Mouse (Mus musculus) stomach, embryonic 16.5 days (tissue): ENCODE measurements at regions not wholly inside any gene's neighbourhood (a gene's known extent, or its start where the extent isn't known, plus 50 kb on each side); places are given as distances from the start of the nearest gene placed in this dataset.
A peak's percentile ranks its signal among the peaks of the same experiment; 100 is the strongest.

ENCODE experiments used
- ATAC-seq: fragments of 200-750 bp; cut with Nextera tagmentation; 2 replicates; pipeline ENCODE4 v1.8.0; 2017; ENCODE audit warnings: moderate number of reproducible peaks, moderate TSS enrichment; ENCODE audit not compliant: insufficient read depth, low FRiP score
- H3K27ac ChIP-seq: fragments of 300-500 bp; sonication (generic); 2 replicates; pipeline ENCODE4 v1.5.1; 2014; ENCODE audit warnings: low read length
- H3K27me3 ChIP-seq: fragments of 300-500 bp; sonication (generic); 2 replicates; pipeline ENCODE4 v1.6.1; 2014; ENCODE audit warnings: low read length, control low read depth, mixed read lengths; ENCODE audit not compliant: control insufficient read depth, insufficient read depth
- H3K36me3 ChIP-seq: fragments of 300-500 bp; sonication (generic); 2 replicates; pipeline ENCODE4 v1.6.1; 2014; ENCODE audit warnings: low read length; ENCODE audit not compliant: control insufficient read depth, insufficient read depth
- H3K4me1 ChIP-seq: fragments of 300-500 bp; sonication (generic); 2 replicates; pipeline ENCODE4 v1.6.1; 2014; ENCODE audit warnings: low read length, control low read depth, mixed read lengths; ENCODE audit not compliant: control insufficient read depth, insufficient read depth
- H3K4me2 ChIP-seq: fragments of 300-500 bp; sonication (generic); 2 replicates; pipeline ENCODE4 v1.6.1; 2014; ENCODE audit warnings: low read depth, low read length, mixed read lengths
- H3K4me3 ChIP-seq: fragments of 300-500 bp; sonication (generic); replicated peaks from 2 replicates; pipeline ENCODE4 v1.5.1; 2014; ENCODE audit warnings: mild to moderate bottlenecking, low read length
- H3K9ac ChIP-seq: fragments of 300-500 bp; sonication (generic); 2 replicates; pipeline ENCODE4 v1.6.1; 2014; ENCODE audit warnings: low read length
- H3K9me3 ChIP-seq: fragments of 300-500 bp; sonication (generic); replicated peaks from 2 replicates; pipeline ENCODE4 v1.6.1; 2016; ENCODE audit warnings: low read length, control low read depth; ENCODE audit not compliant: control insufficient read depth
- WGBS: fragments of 180-500 bp; shearing (Covaris S2); extraction: QIAGEN DNeasy Blood & Tissue Kit; methylation state at CpG from one replicate; pipeline ENCODE4 v1.1.7; 2014; 5-methylcytosine and 5-hydroxymethylcytosine counted together

DNA sequence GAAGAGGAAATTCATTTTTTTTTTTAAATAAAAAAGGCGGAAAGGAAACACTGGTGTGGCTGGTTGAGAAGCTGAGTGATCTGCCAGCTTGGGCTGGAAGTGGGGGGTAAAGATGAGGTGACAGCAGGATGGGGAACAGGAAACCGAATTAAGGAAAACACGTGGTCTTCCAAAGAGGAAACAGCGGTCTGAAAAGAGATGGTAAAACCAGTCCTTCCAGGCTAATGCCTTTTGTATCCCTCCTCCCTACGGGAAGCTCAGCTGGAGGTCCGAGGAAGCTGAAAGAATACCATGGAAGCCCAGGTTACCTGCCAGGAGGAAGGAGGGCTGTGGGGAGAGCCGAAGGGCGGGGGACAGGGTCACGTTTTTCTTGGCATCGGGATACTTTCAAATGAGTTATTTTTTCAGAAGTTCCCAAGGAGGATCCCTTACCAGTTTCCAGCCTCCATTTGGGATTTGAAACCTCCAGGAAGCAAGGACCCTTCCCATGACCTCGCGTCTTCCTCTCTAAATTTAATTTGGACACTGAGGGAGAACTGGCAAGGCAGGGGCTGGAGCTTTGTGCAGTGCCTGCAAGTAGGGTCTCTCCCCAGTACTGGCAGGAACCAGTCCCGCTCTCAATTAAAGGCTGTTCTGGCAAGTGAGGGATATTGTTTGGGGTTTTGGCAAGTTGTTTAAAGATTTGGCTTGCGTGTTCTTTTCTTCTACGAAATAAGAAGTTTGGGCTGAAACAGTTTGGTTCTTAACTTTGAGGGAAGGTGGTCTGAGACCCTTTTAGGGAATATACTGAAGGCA, 203.6 kb upstream of the Ankrd55 start:
- no peaks in the 10 kb centered on the region for H3K36me3 ChIP-seq
- ATAC-seq, result peak; percentile 19; the same call in 1 of the 2 replicates
- H3K9ac ChIP-seq, result no peak overlapping the region
- H3K4me3 ChIP-seq, result no peak overlapping the region
- peaks cover 7% of the 10 kb centered on the region for H3K4me1 ChIP-seq
- 46% methylated on average over 15 of the region's 15 CpGs for WGBS
- H3K9me3 ChIP-seq, result no peaks in the 10 kb centered on the region
- no peak overlapping the region for H3K4me2 ChIP-seq
- H3K27ac ChIP-seq, result no peak overlapping the region
- H3K27me3 ChIP-seq, result no peaks in the 10 kb centered on the region

DNA sequence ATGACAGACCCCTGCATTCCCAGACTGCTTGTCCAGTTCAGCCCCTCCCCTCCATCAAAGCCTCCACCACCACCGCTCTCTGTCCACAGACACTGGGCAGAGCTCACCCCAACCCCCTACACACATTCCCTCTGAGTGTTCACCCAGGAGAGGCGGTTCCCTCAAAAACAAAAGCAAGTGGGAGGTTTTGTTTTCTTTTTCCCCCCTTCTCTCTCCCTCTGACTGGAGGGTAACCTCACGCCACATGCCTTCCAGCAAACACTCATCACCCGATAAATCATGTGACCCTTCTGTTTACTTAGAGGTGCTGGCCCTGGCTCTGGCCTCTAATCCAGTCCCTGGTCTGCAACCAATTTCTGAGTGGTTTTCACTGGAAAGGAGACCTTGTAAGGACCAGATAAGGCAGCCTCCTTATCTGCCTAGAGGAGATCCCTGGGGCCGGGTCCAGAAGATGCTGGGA, 199.9 kb upstream of the Ankrd55 start:
- WGBS, result 16% methylated on average over 5 of the region's 5 CpGs
- Histone ChIP-seq H3K9ac (0 out of 2 replicates have a peak overlapping the region, but pooled peaks have one; percentile 23), H3K36me3 (no peaks in the 10 kb centered on the region), H3K4me3 (no peak overlapping the region), H3K9me3 (no peaks in the 10 kb centered on the region), H3K4me1 (peaks cover 7% of the 10 kb centered on the region), H3K4me2 (0 out of 2 replicates have a peak overlapping the region, but pooled peaks have one; percentile 8), H3K27ac (peak overlapping the region; percentile 9; the same call in 1 of the 2 replicates), H3K27me3 (no peaks in the 10 kb centered on the region)
- peak; percentile 65; the same call in 1 of the 2 replicates for ATAC-seq

DNA sequence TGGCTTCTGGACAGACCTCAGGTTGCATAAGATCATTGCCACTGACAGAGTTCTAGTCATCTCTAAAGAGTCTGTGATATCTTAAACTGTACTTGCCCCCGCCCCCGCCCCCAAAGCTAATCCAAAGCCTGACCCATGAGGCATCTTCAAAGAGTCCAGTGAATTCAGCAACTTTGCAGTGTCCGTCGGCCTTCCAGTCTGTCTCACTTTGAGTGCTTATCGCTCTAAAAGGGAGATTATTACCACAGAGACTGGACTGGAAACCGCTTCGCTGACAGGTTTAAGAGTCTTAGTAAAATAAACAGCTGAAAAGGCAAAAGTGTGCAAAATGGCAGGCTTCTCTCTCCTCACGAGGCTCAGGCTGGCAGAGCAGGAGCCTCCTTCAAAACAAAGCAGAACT, 197.5 kb upstream of the Ankrd55 start:
- no peak for ATAC-seq
- Histone ChIP-seq H3K27ac (no peak overlapping the region), H3K36me3 (no peaks in the 10 kb centered on the region)

DNA sequence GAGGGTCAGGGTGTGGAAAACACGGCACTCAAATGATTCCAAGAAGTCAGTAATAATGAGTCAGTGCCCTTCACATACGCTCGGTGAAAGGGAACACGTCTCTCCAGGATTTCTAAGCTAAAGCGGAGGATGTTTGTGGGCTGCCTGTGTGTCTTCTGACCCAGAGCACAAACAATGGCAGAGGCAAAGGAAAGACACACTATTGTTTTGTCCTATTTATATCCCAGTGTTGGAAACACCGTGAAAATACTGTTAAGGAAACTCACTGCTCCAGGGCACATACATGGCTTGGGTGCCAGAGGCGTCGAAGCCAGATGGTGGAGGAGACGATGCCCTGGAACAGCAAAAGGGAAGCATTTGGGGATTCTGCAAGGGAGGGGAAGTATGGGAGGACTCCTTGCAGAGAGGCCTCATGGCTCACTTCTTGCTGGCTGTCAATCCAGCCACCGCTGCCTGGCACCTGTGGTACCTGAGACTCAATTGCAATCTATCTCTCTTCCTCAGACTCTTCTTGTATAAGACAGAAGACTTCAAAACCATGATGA, 192.6 kb upstream of the Ankrd55 start:
- ATAC-seq, result no peak
- Histone ChIP-seq H3K4me1 (peaks cover 2% of the 10 kb centered on the region; the same call in 1 of the 2 replicates), H3K9ac (no peak overlapping the region), H3K27ac (no peak overlapping the region), H3K4me2 (no peak overlapping the region), H3K27me3 (no peaks in the 10 kb centered on the region), H3K4me3 (no peak overlapping the region), H3K36me3 (no peaks in the 10 kb centered on the region), H3K9me3 (no peaks in the 10 kb centered on the region)
- 79% methylated on average over 10 of the region's 10 CpGs for WGBS

More for the DNA sequence above, 197.5 kb upstream of the Ankrd55 start:
- Histone ChIP-seq H3K4me3 (no peak overlapping the region), H3K27me3 (no peaks in the 10 kb centered on the region), H3K4me2 (no peak overlapping the region), H3K9ac (no peak overlapping the region), H3K9me3 (no peaks in the 10 kb centered on the region), H3K4me1 (peaks cover 7% of the 10 kb centered on the region)
- WGBS, result 34% methylated on average over 8 of the region's 8 CpGs

DNA sequence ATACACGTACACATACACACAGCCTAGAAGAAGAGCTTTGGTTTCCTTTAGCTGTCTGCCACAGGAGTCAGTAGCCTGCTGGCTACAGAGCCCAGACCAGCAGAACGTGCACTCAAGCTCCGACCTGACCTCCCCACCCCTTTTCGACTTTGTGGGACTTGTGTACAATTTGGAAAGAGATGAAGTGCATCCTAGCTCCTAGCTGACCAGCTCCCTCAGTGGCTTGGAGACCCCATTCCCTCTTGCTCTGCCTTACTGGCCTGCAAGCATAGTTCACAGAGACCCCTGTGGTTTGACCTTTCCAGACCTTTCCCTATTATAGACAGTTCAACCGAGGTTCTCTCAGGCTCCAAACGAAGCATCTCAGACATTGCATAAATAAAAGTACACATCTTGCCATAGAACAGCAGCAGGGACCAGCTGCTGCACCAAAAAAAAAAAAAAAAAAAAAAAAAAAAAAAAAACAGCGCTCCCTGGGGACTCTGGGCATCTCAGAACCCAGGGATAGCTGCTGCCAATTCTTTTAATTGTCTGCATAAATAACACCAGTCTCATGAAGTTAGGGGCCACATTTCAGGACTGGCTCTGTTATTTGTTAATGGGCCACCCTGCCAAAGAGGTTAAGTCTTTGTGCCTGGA, 188.2 kb upstream of the Ankrd55 start:
- Histone ChIP-seq H3K27ac (peak overlapping the region; percentile 92), H3K36me3 (no peaks in the 10 kb centered on the region), H3K4me3 (peak overlapping the region; percentile 54), H3K9me3 (no peaks in the 10 kb centered on the region), H3K4me1 (peaks cover 9% of the 10 kb centered on the region), H3K27me3 (no peaks in the 10 kb centered on the region), H3K4me2 (peak overlapping the region; percentile 92), H3K9ac (0 out of 2 replicates have a peak overlapping the region, but pooled peaks have one; percentile 72)
- peak; percentile 17; the same call in 1 of the 2 replicates for ATAC-seq
- WGBS, result 34% methylated on average over 7 of the region's 7 CpGs

DNA sequence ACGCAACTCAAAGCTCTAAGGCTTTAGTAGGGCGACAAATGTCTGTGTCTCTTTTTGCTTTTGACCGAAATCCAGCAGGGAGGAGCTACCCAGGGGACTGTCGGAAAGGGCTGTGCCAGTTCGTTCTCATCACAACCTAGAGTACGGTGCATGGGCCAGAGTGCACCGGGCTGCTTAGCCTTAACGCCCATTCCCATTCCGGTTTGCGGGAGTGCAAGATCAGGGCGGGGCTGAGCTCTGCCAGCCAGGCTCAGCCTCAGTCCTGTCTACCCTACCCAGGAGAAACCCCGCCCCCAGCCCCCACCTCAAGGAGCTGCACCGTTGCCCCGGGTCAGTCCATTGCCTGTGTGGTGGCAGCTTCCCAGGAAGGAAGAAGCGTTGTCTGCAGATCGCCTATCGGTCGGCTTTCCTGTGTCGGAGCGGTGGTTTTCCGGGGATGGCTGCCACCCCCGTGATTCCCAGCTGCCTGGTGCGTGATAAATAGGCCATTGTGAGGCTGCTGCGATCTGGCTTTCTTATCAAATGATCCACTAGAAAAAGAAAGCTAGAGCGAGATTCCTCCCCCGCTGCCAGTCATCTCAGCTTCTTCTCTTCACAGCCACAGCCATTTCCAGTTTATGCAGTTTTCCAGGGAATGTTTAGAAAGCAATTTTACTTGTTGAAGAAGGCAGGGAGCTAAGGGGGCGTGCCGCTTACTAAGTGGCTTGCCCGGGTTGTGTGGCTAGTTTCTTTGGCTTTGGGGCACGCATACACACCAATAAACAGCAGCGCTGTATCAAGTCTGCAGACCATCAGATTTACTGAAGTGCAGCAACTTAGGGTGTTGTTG, 187.4 kb upstream of the Ankrd55 start:
- H3K36me3 ChIP-seq, result no peaks in the 10 kb centered on the region
- no peaks in the 10 kb centered on the region for H3K27me3 ChIP-seq
- peak; percentile 83 for ATAC-seq
- H3K9me3 ChIP-seq, result no peaks in the 10 kb centered on the region
- peak overlapping the region; percentile 72 for H3K9ac ChIP-seq
- peak overlapping the region; percentile 92 for H3K4me2 ChIP-seq
- WGBS, result 2% methylated on average over 31 of the region's 31 CpGs
- peak overlapping the region; percentile 54 for H3K4me3 ChIP-seq
- peak overlapping the region; percentile 92 for H3K27ac ChIP-seq
- peaks cover 9% of the 10 kb centered on the region for H3K4me1 ChIP-seq

DNA sequence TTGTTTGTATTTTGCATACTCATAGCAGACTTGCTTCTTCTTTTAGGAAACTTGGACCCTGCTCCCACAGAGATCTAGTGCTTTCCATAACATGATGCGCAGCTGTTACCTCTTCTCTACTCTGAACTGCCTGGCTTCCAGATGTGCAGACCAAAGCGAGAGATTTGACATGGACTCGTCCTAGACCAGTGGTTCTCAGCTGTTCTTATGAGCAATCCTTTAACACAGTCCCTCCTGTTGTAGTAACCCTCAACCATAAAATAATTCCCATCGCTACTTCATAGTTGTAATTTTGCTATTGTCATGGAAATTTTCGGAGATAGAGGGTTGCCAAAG, 186.9 kb upstream of the Ankrd55 start:
- no peaks in the 10 kb centered on the region for H3K27me3 ChIP-seq
- H3K36me3 ChIP-seq, result no peaks in the 10 kb centered on the region
- H3K9me3 ChIP-seq, result no peaks in the 10 kb centered on the region
- WGBS, result 53% methylated on average over 5 of the region's 5 CpGs
- peak overlapping the region; percentile 92 for H3K4me2 ChIP-seq
- no peak for ATAC-seq
- H3K4me3 ChIP-seq, result peak overlapping the region; percentile 54
- H3K4me1 ChIP-seq, result peaks cover 9% of the 10 kb centered on the region
- peak overlapping the region; percentile 72 for H3K9ac ChIP-seq
- peak overlapping the region; percentile 92 for H3K27ac ChIP-seq

DNA sequence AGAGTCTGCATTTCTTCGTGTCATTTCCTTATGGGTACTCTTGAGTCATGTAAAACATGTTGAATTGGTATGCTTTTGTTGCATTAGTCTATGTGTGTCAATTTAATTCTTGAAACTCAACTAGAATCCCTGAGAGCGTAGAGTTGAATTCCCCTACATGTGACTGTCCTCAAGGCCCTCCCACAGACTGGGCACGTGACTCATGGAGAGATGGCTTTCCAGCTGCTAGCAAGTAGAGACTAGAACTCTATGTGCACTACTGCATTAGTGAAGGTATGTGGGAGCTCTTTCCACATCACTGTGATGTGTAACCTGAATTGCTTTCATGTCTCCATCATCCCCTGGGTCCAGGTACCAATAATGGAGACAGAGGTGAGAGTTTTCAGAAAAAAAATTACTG, 182.3 kb upstream of the Ankrd55 start:
- Histone ChIP-seq H3K27ac (no peak overlapping the region), H3K9ac (no peak overlapping the region), H3K36me3 (no peaks in the 10 kb centered on the region), H3K4me1 (peaks cover 7% of the 10 kb centered on the region; the same call in 1 of the 2 replicates), H3K4me2 (no peak overlapping the region), H3K27me3 (no peaks in the 10 kb centered on the region), H3K4me3 (no peak overlapping the region), H3K9me3 (no peaks in the 10 kb centered on the region)
- ATAC-seq, result no peak
- 87% methylated on average over 3 of the region's 3 CpGs for WGBS
